Mouse (Mus musculus) liver, embryonic 14.5 days (tissue): ENCODE results near the gene H2-Eb1.
"Not testable (repeated sequence)": the region's sequence is repeated elsewhere in the genome, so short reads cannot be mapped to it uniquely, and the experiment has no call there.

Source experiments
- CTCF ChIP-seq: IDR thresholded peaks from 2 replicates; pipeline ENCODE4 v1.5.1; 2016; ENCODE audit warnings: antibody characterized with exemption, low read depth, control low read depth
- EP300 ChIP-seq: IDR thresholded peaks from 2 replicates; pipeline ENCODE4 v1.6.1; 2016; ENCODE audit warnings: antibody characterized with exemption, low read depth

DNA sequence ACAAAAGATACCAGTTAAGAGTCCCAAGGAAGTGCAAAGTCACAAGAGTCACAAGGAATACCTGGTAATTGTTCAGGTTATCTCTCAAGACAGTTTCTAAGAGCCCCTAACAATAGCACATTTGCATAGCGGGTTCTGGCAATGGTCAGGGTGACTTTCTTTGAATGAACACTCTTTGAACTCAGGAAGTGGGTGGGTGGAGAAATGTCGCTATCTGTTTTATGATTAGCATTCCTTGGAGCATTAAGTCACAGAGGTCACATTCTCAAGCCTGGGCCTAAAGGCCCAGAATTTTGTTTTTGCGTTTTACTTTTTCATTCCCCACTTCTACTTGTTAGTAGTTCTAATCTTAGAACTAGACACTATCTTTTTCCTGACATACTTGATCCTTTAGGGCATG lies 4.9 kb downstream of the H2-Eb1 start:
- not testable (repeated sequence) for TF ChIP-seq CTCF, EP300
